Mouse (Mus musculus): ENCODE measurements around the gene Mtr. TPM values are rescaled to one million over a fixed set of nuclear protein-coding genes. Genes with fewer than 3 reads are reported as not detected.

Gene Mtr
- polyA plus RNA-seq, 1 experiment, result 9.8 TPM

DNA sequence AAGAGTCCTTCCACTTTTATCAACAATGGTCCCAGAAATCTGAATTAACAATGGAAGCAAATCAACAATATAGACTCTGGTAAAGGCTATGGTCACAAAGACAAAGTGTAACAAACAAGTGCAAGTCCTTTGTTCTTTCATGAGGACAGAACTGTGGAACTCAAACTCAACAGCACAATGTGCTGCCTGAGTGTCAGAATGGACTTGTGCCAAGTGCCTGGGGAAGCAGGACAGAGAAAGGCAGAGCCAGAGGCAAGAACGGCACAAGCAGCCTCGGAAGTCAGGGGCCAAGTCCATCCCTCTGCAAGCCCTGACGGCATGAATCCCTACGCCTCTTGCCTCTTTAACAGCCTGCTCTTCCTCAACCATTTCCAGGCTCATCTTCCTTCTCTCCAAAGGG is 13.9 kb downstream of the Mtr start:
- Histone ChIP-seq H3K36me3 (ENCODE audit: control insufficient read depth, insufficient read depth, low read length) (no peaks in the 10 kb centered on the region), H3K27me3 (ENCODE audit: control insufficient read depth, insufficient read depth, low read length) (no peaks in the 10 kb centered on the region), H3K4me1 (ENCODE audit: control insufficient read depth, insufficient read depth, low read length) (no peaks in the 10 kb centered on the region), H3K27ac (ENCODE audit: control insufficient read depth, insufficient read depth, low read depth, low read length) (no peak overlapping the region), H3K4me3 (ENCODE audit: control insufficient read depth, low read depth, low read length) (no peak overlapping the region)
- no peak for TF ChIP-seq CTCF (IDR thresholded peaks at IDR 0.05; ENCODE audit: control insufficient read depth, insufficient read depth, insufficient replicate concordance, low read depth, low read length)
- TF ChIP-seq POLR2A (IDR thresholded peaks at IDR 0.05; ENCODE audit: control insufficient read depth, low read depth, low read length), result no peak

DNA sequence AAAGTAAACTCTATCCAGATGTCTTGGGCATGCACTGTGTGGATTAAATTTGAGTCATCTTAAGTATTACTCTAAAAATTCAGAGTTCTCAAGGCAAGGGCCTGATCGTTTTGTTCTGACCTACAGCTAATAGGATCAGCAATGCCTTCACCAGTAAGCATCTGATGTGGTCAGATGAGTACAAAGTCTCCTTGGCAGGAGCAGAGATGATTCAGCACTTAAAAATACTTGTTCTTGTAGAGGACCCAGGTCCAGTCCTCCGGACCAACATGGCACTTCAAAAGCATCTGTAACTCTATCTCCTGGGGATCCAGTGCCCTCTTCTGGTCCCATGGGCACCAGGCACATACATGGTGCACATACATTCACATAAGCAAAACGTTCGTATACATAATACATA is 25.8 kb downstream of the Mtr start:
- TF ChIP-seq CTCF (IDR thresholded peaks at IDR 0.05; ENCODE audit: control insufficient read depth, insufficient read depth, insufficient replicate concordance, low read depth, low read length) (no peak), POLR2A (IDR thresholded peaks at IDR 0.05; ENCODE audit: control insufficient read depth, low read depth, low read length) (no peak)
- Histone ChIP-seq H3K4me3 (ENCODE audit: control insufficient read depth, low read depth, low read length) (no peak overlapping the region), H3K27me3 (ENCODE audit: control insufficient read depth, insufficient read depth, low read length) (no peaks in the 10 kb centered on the region), H3K4me1 (ENCODE audit: control insufficient read depth, insufficient read depth, low read length) (no peaks in the 10 kb centered on the region), H3K27ac (ENCODE audit: control insufficient read depth, insufficient read depth, low read depth, low read length) (no peak overlapping the region), H3K36me3 (ENCODE audit: control insufficient read depth, insufficient read depth, low read length) (peaks cover 8% of the 10 kb centered on the region)

DNA sequence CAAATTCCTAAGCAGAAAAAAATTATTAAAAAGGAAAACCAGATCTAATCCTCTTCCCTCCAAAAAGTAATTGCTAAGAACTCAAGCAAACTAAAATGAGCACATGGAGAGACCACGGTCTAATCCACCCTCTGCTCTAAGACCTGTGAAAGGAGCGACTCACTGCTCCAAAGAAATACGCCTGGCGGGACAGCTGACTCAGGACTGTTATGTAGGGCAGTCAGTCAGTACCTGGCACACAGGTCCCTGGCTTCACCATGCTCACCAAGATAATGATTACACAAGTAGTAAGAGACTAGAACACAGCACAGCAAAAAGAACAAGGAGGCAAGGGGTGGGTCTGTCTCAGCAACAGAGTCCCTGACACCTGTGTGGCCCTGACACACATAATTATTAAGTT is 29.7 kb downstream of the Mtr start:
- Histone ChIP-seq H3K27ac (ENCODE audit: control insufficient read depth, insufficient read depth, low read depth, low read length) (no peak overlapping the region), H3K4me1 (ENCODE audit: control insufficient read depth, insufficient read depth, low read length) (no peaks in the 10 kb centered on the region), H3K4me3 (ENCODE audit: control insufficient read depth, low read depth, low read length) (no peak overlapping the region), H3K36me3 (ENCODE audit: control insufficient read depth, insufficient read depth, low read length) (peaks cover 10% of the 10 kb centered on the region), H3K27me3 (ENCODE audit: control insufficient read depth, insufficient read depth, low read length) (no peaks in the 10 kb centered on the region)
- no peak for TF ChIP-seq POLR2A (IDR thresholded peaks at IDR 0.05; ENCODE audit: control insufficient read depth, low read depth, low read length)
- no peak for TF ChIP-seq CTCF (IDR thresholded peaks at IDR 0.05; ENCODE audit: control insufficient read depth, insufficient read depth, insufficient replicate concordance, low read depth, low read length)

DNA sequence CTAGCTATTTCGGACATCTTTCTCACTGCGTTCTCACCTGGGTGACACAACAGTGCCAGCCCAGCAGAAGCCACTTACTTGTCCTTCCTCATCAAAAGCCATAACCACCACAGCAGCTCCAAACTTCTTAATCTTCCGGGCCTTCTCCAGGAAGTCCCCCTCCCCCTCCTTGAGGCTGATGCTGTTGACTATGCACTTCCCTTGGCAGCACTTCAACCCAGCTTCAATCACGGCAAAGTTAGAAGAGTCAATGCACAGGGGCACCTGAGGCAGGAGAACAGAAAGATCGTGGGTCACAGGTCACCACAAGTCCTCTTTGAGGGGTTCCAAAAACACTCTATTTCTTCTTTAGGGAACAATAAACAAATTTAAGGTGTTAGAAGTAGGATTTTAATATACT is 30.3 kb downstream of the Mtr start:
- TF ChIP-seq CTCF (IDR thresholded peaks at IDR 0.05; ENCODE audit: control insufficient read depth, insufficient read depth, insufficient replicate concordance, low read depth, low read length) (no peak), POLR2A (IDR thresholded peaks at IDR 0.05; ENCODE audit: control insufficient read depth, low read depth, low read length) (no peak)
- Histone ChIP-seq H3K4me1 (ENCODE audit: control insufficient read depth, insufficient read depth, low read length) (no peaks in the 10 kb centered on the region), H3K4me3 (ENCODE audit: control insufficient read depth, low read depth, low read length) (no peak overlapping the region), H3K36me3 (ENCODE audit: control insufficient read depth, insufficient read depth, low read length) (peaks cover 9% of the 10 kb centered on the region), H3K27ac (ENCODE audit: control insufficient read depth, insufficient read depth, low read depth, low read length) (no peak overlapping the region), H3K27me3 (ENCODE audit: control insufficient read depth, insufficient read depth, low read length) (no peaks in the 10 kb centered on the region)

DNA sequence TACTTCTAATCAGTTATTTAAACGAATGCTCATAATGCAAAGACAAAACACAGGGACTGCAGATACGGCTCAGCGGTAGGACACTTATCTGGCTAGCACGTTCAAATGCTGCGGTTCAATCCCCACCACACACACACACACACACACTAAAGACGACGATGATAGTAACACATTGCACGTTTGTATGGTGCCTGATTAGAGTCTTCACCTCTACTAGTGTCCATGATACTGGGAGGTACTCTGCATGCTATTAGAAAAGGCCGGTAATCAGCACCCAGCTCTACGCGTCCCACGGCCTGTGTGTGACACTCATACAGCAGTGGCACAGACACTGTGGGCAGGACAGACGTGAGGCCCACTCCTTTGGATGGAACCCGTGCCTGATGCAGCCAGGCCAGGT is 39.3 kb downstream of the Mtr start:
- no peaks in the 10 kb centered on the region for H3K27me3 ChIP-seq (ENCODE audit: control insufficient read depth, insufficient read depth, low read length)
- peaks cover 1% of the 10 kb centered on the region for H3K36me3 ChIP-seq (ENCODE audit: control insufficient read depth, insufficient read depth, low read length)
- no peaks in the 10 kb centered on the region for H3K4me1 ChIP-seq (ENCODE audit: control insufficient read depth, insufficient read depth, low read length)
- H3K27ac ChIP-seq (ENCODE audit: control insufficient read depth, insufficient read depth, low read depth, low read length), result no peak overlapping the region
- TF ChIP-seq CTCF (IDR thresholded peaks at IDR 0.05; ENCODE audit: control insufficient read depth, insufficient read depth, insufficient replicate concordance, low read depth, low read length) (no peak), POLR2A (IDR thresholded peaks at IDR 0.05; ENCODE audit: control insufficient read depth, low read depth, low read length) (no peak)
- no peak overlapping the region for H3K4me3 ChIP-seq (ENCODE audit: control insufficient read depth, low read depth, low read length)

DNA sequence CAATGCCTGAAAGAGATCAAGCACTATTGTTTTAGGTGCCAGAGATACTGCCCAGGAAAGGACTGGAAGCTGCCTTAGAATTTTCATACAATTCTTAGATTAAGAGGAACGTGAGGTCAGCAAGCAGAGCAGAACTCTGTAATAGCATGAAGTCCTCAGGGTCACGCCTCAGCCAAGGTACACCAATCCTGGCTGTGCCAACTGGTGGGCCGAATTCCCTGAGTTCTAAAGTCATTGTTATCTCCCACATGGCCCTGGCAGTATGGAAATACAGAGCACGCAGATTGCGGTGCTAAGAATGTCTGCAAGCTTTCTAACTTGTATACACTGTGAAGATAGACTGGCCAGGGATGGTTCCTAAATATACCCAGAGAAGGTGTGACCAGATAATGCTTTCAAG is 43.0 kb downstream of the Mtr start:
- no peaks in the 10 kb centered on the region for H3K27me3 ChIP-seq (ENCODE audit: control insufficient read depth, insufficient read depth, low read length)
- H3K27ac ChIP-seq (ENCODE audit: control insufficient read depth, insufficient read depth, low read depth, low read length), result no peak overlapping the region
- no peaks in the 10 kb centered on the region for H3K4me1 ChIP-seq (ENCODE audit: control insufficient read depth, insufficient read depth, low read length)
- H3K36me3 ChIP-seq (ENCODE audit: control insufficient read depth, insufficient read depth, low read length), result peaks cover 4% of the 10 kb centered on the region
- no peak overlapping the region for H3K4me3 ChIP-seq (ENCODE audit: control insufficient read depth, low read depth, low read length)
- no peak for TF ChIP-seq CTCF (IDR thresholded peaks at IDR 0.05; ENCODE audit: control insufficient read depth, insufficient read depth, insufficient replicate concordance, low read depth, low read length)
- TF ChIP-seq POLR2A (IDR thresholded peaks at IDR 0.05; ENCODE audit: control insufficient read depth, low read depth, low read length), result no peak

- Histone ChIP-seq H3K27ac (ENCODE audit: control insufficient read depth, insufficient read depth, low read depth, low read length) (no peak overlapping the region), H3K4me3 (ENCODE audit: control insufficient read depth, low read depth, low read length) (no peak overlapping the region), H3K27me3 (ENCODE audit: control insufficient read depth, insufficient read depth, low read length) (no peaks in the 10 kb centered on the region), H3K4me1 (ENCODE audit: control insufficient read depth, insufficient read depth, low read length) (no peaks in the 10 kb centered on the region), H3K36me3 (ENCODE audit: control insufficient read depth, insufficient read depth, low read length) (peaks cover 4% of the 10 kb centered on the region)
- no peak for TF ChIP-seq POLR2A (IDR thresholded peaks at IDR 0.05; ENCODE audit: control insufficient read depth, low read depth, low read length)
- TF ChIP-seq CTCF (IDR thresholded peaks at IDR 0.05; ENCODE audit: control insufficient read depth, insufficient read depth, insufficient replicate concordance, low read depth, low read length), result no peak
Measured at GRCm38 (mm10) chr13:12211058-12211457, 46.9 kb downstream of the Mtr start.

Data from testis, adult 2 months (tissue).